Mouse (Mus musculus): Measurements from ENCODE around the gene Ifnk.

Gene Ifnk

DNA sequence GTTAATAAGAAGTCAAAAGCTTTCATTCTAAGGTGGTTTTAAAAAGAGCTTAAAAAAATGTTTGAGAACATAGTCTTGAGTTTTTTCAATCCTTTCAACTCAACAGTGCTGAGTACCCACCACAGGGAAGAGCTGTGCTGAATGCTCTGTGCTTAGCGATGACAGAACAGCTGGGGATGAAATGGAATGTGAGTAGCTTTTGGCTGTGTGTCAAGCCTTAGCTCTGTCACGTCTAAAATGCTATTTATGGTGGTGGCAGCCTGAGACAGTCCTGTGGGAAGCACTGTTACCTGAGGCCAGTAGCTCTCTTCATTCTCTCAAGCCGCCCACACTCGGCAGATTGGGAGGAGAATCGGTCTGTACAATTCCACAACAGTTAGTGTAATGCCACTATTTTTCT lies 37.9 kb downstream of the Ifnk start:
- no peak for DNase-seq (ENCODE audit: low spot score in 2 of 2)

DNA sequence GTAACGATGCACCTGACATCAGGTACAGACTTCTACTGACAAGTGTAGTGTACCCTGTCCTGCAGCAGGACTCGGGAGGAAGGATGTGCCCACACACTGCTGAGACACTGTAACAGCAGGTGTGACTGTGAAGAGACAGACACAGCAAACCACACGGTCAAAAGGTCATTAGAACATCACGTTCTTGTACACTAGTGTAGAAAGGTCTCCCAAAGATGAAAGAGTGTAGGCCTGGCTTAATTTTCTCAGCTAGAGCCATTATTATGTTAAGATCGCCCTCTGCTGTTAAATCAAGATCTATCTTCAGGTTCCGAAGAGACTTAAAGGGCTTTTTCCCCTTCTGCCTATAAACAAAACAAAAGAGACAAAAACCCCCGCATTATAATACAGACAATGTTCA lies 40.9 kb downstream of the Ifnk start:
- DNase-seq (ENCODE audit: low spot score in 2 of 2): no peak

DNA sequence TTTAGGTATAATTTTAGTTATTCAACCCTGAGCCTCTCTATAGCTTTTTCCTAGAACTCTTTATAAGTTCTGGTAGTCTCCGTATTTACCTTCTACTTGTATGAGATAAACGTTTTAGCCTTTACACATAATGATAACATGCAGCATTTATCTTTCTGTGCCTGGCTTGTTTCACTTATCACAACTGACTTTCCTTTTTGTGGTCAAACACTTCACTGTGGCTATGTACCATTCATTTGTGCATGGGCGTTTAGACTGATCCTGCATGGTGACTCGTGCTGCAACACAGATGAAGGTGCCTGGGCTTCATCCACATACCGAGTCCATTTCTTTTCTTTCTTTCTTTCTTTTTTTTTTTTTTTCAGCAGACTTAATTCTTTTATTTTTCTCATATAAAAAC lies 49.8 kb downstream of the Ifnk start:
- no peak for DNase-seq (ENCODE audit: low spot score in 2 of 2)

Measured in frontal cortex, postnatal 25 days (tissue).